Mouse (Mus musculus) skeletal muscle tissue, adult 2 months (tissue): Measurements from ENCODE around the gene Pde4d.

ENCODE experiments used
- DNase-seq: peaks from one replicate; pipeline ENCODE4 v3.0.0-alpha.2; 2012; ENCODE audit warnings: low read depth, low spot score

Pde4d gene

DNA sequence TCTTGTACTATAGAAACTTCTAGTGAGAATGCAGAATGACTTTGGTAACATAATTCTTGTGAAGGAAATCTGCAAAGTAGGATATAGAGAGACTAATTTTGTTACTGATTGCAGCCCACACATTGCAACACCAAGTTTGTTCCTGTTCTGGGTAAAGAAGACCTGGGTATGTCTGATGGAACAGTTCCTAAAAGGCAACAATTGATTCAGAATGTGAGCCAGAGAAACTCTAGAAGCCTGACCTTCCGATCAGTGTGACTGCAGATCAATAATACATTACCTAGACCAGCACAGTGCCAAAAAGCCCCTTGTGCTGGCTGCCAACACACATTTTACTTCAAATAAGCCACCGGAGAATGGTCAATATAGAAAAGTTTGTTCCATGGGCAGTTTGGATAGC, 930.4 kb downstream of the Pde4d start:
- DNase-seq: no peak

DNA sequence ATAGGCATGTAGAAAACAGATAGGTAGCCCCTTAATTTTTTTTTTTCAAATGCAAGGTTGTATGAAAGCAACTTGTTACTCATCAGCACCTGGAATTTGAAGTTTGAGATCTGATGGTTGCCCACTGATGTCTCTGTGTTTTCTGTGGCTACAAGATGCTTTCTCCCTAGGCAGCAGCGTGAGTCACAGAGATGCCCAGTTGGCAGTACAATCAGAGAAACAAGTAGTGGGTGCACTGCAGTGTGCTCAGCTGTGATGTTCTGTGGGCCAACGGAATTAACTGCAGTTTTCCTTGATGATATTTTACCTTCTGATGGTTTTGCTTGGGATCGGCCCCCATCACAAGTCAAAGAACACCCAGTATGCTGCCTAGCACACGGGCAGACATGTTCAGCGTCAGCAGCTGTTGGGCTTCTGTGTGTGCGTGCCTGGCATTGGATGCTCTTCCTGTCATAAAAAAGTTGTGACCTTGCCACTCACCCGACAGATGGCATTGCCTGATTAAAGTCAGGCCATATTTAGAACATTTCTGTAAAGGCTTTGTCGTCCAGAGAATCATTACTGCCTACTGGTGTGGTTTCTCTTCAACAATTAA, 939.0 kb downstream of the Pde4d start:
- peak; percentile 14 for DNase-seq

DNA sequence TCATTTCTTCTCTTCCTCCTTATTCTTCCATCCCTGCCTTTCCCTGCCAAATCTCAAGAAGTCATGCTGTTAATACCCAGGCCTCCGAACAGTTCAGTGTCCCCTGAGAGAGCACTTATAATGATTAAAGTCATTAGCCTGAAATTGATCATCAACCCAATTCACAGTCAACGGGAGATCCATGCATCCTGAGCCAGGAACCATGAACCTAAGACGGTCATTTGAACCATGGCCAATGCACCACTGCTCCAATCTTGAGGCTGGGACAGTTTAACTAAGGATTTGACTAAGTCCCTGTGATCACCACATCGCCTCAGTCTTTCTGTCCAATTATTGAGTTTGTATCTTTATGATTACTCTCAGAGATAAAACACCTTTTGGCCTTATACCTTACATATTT, 952.6 kb downstream of the Pde4d start:
- no peak for DNase-seq

- no peak for DNase-seq
Observed at GRCm38 (mm10) chr13:109402936-109403335, 953.2 kb downstream of the Pde4d start.

DNA sequence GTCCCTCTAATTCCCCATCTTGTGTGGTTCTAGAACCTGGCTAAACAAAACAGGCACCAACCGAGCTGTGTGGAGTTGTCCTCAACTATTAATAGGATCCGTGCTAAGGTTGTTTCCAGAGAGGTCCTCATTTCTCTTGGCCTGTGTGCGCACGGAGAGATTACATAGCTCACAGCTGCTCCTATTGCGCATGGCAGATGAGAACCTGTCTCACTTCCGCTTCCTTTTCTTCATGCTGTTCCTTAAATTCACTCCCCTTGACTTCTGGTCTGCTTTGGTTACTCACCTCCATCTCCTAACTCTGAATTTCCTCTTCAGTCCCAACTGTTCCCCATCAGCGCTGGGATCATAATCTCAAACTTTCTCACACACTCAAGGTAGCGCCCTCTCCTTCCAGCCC, 956.6 kb downstream of the Pde4d start:
- peak; percentile 34 for DNase-seq

GRCm38 (mm10) chr13:109407371-109407770, 957.6 kb downstream of the Pde4d start:
- no peak for DNase-seq

GRCm38 (mm10) chr13:109420426-109420825, 970.7 kb downstream of the Pde4d start:
- DNase-seq: no peak

- no peak for DNase-seq
Observed at GRCm38 (mm10) chr13:109424906-109425305, 975.2 kb downstream of the Pde4d start.

DNA sequence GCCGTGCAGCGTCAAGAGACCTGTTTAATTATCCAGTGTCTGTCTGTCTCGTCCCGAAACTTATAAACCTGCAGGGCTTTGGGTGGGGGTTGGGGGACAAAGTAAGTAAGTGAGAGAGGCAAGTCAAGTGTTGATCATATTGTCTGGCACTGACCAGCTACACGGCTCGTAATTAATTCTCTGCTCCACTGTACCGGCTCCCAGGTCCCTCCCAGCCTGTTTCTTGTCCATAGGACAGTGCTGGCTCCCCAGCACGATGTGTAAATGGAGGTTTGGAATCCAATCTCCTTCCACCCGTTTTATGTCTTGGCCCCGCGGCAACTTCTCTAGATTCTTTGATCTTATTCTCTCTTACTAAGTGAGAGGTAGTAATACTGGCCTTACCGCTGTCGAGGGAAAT, 975.8 kb downstream of the Pde4d start:
- DNase-seq: no peak

DNA sequence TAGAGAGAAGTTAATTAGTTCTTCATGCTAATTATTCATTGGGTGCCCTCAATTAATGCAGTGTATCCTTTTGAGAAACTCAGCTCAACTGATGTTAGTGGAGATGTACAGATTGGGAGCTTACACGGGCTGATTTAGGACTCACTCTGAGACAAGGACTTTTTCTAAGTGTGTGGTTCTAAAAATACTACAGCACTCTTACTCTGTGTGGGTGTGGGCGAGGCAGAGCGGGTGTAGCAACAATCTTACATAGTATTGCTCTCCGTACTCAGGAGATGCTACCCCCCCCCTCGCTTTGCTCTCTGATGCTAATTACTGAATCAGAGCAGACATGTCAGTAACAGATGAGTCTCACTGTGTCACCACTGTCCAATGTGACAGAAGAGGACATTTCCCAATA, 976.3 kb downstream of the Pde4d start:
- DNase-seq: no peak

GRCm38 (mm10) chr13:109427541-109427940, 977.8 kb downstream of the Pde4d start:
- DNase-seq: peak; percentile 79

- no peak for DNase-seq
Observed at GRCm38 (mm10) chr13:109429544-109429943, 979.8 kb downstream of the Pde4d start.

DNA sequence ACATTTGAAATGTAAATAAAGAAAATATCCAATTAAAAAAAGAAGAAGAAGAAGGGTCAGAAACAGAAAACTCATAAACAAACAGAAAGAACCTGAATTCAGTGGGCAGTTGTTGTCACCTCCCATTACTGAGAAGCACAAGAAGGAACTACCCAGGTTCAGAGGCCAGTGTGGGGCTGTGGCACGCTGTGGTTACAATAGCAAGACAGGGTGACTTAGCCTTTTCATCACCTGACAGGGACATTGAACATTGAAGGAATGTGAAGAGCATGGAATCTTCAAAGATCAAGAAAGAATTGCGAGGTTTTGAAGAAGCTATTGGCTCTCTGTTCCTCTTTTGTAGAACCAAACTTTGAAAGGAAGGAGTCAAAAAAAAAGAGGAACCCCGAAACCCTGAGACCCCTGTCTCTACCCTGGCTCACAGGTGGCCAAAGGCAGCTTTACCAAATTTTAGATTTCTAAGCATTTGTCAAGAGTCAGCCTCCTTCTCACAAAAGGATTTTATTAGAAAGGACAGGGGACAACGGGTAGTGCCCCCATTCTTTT, 987.6 kb downstream of the Pde4d start:
- no peak for DNase-seq

DNA sequence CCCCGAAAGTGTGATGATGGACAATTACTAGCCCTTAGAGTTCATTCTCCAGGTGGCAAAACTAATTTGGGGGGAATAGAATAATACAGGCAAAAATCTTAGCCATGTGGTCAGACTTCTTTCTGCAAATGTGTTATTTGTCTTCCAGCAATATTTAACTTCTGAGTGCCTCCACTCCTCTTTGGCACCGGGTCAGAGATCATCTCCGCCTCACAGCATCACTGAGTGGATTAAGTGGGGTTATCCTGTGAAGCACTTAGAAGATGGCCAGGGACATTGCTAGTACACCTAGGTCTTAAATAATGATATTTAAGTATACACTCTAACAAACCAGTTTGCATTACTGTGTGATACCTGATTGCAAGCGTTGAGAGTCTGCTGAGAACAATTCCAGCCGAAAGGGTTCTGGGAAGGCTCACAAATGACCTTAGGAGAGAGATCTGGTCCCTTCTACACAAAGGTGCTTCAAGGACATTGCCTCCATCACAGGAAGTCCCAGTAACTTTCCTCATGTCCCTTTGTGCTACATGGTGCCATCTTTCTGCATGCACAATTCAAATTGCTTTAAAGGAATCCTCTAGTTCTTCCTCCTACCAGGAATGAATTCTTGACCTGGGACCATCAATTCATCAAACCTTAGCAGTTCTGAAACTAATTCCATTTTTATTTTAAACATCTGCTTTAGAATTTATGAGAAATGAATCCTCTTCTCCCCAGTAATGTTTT, 989.9 kb downstream of the Pde4d start:
- no peak for DNase-seq

DNA sequence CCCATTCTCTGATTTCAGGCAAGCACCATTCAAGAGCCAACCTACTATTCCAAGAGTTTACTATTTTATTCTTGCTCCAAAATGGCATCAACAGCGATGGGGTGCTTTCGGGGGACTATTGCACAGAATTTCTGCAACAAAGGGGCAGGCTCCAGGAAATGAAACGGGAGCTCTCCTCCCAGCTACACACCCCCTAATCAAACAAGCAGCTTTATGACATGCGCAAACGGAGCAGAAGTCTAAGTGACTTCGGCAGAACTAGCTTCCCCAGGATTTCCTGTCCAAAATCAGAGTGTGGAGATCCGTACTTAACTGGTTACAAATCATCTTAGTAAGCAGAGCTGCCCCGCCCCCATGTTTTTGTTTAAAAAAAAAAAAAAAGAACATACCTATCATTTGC, 990.6 kb downstream of the Pde4d start:
- DNase-seq: peak; percentile 83

DNA sequence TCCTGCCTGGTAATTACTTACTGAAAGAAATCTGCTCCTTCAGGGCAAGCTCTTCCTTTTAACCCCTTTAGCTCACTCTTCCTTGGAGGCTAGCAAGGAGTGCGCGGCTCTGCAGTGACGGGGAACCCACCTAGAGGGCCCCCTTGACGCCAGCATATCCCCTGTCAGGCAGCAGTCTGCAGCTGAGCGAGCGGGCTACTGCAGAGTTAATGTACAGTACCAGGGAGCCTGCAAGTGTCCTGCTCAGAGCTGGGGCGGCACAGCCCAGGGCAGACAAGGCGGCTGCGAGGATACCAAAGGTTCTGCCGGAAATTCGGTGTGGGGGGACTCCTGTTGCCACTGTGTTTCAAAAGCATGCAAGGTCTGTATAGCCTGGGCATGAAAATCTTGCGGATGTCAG, 991.1 kb downstream of the Pde4d start:
- peak; percentile 86 for DNase-seq

DNA sequence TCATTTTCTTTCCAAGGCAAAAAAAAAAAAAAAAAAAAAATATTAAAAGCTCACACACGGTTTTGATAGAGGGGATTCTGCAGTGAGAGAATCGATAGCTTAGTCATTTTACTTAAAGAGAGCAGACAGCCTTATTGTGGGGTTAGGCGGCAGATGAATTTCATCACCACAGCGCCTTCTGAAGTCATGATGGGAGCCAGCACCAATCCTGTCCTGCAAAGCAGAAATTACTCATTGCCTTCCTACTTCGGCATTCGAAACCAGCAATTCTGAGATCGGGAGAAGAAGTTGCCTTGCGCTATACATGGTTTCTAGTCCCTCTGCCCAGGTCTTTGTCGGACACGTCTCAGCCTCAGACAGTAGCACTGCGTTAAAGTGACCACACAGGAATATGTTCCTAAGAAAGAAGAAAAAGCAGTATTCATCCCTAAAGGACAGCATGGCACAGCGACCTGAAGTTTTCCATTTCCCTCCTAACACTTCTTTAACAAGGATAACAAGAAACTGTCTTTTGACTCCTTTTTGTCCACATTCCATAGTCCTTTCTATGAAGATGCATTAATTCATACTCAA, 991.7 kb downstream of the Pde4d start:
- DNase-seq: peak; percentile 70

GRCm38 (mm10) chr13:109446138-109446537, 996.4 kb downstream of the Pde4d start:
- peak; percentile 30 for DNase-seq

GRCm38 (mm10) chr13:109448121-109448520, 998.4 kb downstream of the Pde4d start:
- DNase-seq: peak; percentile 34

- DNase-seq: no peak
Observed at GRCm38 (mm10) chr13:109474344-109474743, 1024.6 kb downstream of the Pde4d start.

- DNase-seq: no peak
Observed at GRCm38 (mm10) chr13:109481446-109481845, 1031.7 kb downstream of the Pde4d start.

DNA sequence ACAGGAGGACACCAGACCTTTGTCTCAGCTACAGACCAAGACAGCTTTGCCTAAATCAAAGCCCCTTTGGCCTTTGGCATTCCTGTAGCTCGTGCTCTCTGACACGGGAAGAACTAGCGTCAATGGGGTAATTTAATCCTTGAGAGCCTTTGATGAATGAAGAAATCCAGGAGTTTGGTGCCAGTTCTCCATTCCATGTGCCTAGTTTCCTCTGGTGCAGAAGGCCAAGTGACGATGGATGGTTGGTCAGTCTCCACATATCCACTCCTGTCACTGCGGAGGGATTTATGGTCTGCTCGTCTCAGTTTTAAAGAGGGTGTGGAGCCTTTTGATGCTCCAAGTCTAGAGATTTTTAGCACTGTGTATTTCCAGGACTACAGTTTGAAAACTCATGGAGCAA, 1036.4 kb downstream of the Pde4d start:
- peak; percentile 73 for DNase-seq

GRCm38 (mm10) chr13:109487378-109487777, 1037.6 kb downstream of the Pde4d start:
- peak; percentile 12 for DNase-seq
